Mouse (Mus musculus): ENCODE measurements around the gene Vwc2l.

Vwc2l gene

DNA sequence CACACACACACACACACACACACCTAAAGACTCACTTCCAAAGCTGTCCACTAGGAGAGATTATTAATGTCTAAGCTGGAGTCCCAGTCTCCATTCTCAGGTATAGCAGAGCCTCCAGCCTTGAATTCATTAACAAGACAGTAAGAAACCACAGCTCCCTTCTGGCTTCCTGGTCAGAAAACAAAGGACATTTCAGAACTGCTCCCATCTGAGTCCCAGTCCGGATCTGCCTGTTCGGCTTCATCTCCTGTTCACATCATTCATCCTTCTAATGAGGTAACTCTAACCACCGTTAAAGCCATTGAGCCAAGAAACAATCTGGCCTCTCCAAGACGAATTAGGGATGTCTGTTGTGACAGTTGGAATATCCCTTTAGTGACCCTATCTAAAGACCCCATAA, 185.7 kb downstream of the Vwc2l start:
- DNase-seq (ENCODE audit: low spot score in 2 of 2) = no peak

DNA sequence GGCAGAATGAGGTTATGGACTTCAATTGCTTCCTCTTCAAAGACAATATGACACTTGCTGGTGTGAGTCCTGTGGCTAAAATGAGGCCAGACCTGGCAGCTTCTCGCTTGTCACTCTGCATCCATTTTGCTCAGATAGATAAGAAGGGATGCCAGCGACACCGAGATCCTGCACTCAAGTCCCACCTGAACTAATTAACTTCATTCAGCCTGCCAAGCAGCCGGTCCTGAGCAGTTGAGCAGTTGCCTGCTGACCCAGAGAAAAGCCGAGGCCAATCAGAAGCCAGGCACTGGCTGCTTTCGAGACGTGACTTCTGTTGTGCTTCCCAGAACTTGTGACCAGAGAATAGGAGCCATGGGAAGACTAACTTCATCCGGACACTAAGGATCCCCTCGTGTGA, 187.6 kb downstream of the Vwc2l start:
- no peak for DNase-seq (ENCODE audit: low spot score in 2 of 2)

DNA sequence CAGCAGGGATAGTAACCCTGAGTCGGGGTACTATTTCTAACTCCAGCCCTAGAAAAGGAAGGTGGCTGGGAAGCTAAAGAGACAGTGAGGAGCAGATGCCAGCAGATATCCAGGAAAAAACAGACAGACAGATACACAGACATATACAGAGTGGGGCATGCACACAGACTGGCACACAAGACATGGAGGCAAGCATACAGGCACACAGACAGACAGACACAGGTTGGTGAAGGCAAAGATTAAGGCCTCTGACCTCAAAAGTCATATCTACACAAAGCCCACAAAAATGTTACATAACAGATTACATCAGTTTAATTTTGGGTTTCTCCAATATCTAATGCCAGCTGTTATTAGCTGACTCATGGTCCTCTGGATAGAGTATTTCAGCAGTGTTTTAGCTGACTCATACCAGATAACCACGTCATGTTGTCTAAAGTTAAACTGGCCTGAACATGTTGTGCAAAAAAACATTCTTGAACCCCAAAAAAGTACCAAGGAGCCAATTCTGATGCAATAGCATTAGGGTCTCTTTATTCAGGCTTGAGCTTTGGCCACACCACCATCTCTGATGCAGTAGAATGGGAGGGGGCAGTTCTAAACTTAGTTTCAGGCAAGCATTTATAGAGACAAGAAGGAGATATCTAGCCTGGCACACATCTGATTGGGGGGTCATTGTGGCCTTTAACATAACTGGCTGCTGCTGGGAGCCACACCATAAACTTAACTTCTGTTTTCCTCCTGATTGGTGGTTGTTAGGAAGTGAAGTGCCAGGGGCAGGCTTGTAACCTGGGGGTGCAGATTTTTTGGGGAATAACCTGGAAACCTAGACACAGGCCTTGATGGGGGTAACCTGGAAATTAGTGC, 192.9 kb downstream of the Vwc2l start:
- DNase-seq (ENCODE audit: low spot score in 2 of 2) = no peak

DNA sequence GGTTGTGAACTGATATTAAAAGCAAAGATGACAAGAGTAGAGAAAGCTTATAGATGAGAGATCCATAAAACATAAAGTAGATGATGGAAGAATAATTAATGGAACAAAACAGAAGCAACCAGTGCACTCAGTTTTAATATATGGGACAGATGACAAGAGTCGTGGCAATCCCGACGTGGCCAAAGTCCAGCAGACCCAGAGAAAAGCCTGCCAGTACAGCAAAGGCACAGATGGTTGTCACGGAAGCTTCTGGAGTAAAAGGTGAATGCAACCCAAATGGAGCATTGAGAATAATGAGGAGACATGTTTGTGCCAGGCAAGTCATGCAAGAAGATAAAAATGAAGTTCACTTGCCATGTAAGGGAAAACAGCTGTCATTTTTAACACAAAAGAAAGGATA, 207.5 kb downstream of the Vwc2l start:
- DNase-seq (ENCODE audit: low spot score in 2 of 2) = no peak

Measured in urinary bladder, postnatal 4 days (tissue).